In the genomic region with DNA sequence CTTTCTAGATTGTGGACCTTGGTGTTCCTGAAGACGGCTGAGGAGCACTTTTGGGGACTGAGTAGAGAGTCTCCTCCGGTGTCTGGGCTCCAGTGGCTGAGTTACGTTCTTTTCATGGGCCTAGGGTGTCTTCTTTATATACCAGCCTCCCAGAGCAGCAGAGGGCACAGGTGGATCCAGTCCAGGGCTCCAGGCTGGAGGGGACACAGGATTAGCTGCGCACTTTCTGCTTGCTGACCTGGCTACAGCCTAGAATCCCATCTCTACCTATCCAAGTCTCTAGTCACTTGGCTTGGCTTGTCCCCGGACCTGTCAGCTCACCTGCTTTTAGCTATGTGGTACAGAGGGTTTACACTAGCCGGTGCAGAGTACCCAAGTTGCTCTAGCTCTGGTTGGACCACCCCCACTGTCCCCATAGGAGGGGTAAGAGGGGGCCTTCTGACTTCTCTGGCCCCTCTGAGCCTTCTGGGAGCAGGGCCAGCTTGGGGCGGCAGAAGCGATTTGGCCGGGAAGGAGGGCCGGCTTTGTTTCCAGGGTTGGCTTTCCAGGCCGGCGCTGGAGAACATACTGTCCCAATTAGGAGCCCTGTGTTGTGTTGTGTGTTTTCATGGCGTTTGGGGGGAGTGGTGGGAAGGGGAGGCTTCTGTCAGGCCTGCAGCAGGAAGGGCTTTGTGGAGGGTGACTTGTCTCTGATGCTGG, we compare ENCODE assay signal across 9 mouse cellular contexts.
A peak's percentile ranks its signal among the peaks of the same experiment; 100 is the strongest.
DNase-seq lines count a peak whose midpoint lies in the region; ATAC-seq and TF ChIP-seq lines count a peak whose summit lies in the region.
"Had no signal": no experiment of that assay in that cellular context is flagged by ENCODE, and none has a peak within 500 bp of the region (broad histone marks: within the 10 kb centered on the region; RNA-seq: fewer than 3 reads in every experiment).

No protein-coding gene starts in this region.

- no peaks in the 10 kb centered on the region for H3K9me3 ChIP-seq in heart, embryonic 10.5 days
- no peaks in the 10 kb centered on the region for H3K9me3 ChIP-seq in heart, embryonic 16.5 days (replicated peaks; ENCODE audit: control insufficient read depth, low read length)
- no peaks in the 10 kb centered on the region for H3K9me3 ChIP-seq in stomach, postnatal 0 days (ENCODE audit: control insufficient read depth, low read length)
- no peaks in the 10 kb centered on the region for H3K9me3 ChIP-seq in forebrain, embryonic 15.5 days

- no peak for TF ChIP-seq EP300 in stomach, postnatal 0 days (optimal IDR thresholded peaks at IDR 0.05)

- H3K9ac ChIP-seq in heart, embryonic 16.5 days (ENCODE audit: low read length), result peak overlapping the region; percentile 11; the same call in 1 of the 2 replicates
- H3K9ac ChIP-seq in stomach, postnatal 0 days (ENCODE audit: low read length), result no peak overlapping the region
- H3K9ac ChIP-seq in forebrain, embryonic 15.5 days (replicated peaks), result no peak overlapping the region

- peaks cover 7% of the 10 kb centered on the region for H3K4me1 ChIP-seq in heart, embryonic 10.5 days
- peaks cover 6% of the 10 kb centered on the region; the same call in 1 of the 2 replicates for H3K4me1 ChIP-seq in heart, embryonic 16.5 days (ENCODE audit: control insufficient read depth, insufficient read depth, low read length)
- no peaks in the 10 kb centered on the region for H3K4me1 ChIP-seq in stomach, postnatal 0 days (replicated peaks; ENCODE audit: control insufficient read depth, insufficient read depth)
- H3K4me1 ChIP-seq in forebrain, embryonic 15.5 days, result no peaks in the 10 kb centered on the region

- no peaks in the 10 kb centered on the region for H3K27me3 ChIP-seq in heart, embryonic 10.5 days (ENCODE audit: insufficient read depth, poor library complexity, severe bottlenecking)
- no peaks in the 10 kb centered on the region for H3K27me3 ChIP-seq in heart, embryonic 16.5 days (ENCODE audit: control insufficient read depth, insufficient read depth, low read length)
- no peaks in the 10 kb centered on the region for H3K27me3 ChIP-seq in stomach, postnatal 0 days (ENCODE audit: control insufficient read depth, insufficient read depth, low read length)
- no peaks in the 10 kb centered on the region for H3K27me3 ChIP-seq in forebrain, embryonic 15.5 days

- peak; percentile 98 for DNase-seq in heart, adult 11 months
- DNase-seq in heart, embryonic 10.5 days (ENCODE audit: low spot score), result no peak
- DNase-seq in ovary, postnatal 36 days (ENCODE audit: low spot score), result peak; percentile 29
- no peak for DNase-seq in ovary, postnatal 14 days (ENCODE audit: low spot score)
- peak; percentile 36 for DNase-seq in stomach, postnatal 0 days (ENCODE audit: low spot score)
- DNase-seq in thymus, postnatal 36 days, result no peak

- H3K27ac ChIP-seq in heart, embryonic 10.5 days, result no peak overlapping the region
- H3K27ac ChIP-seq in heart, embryonic 16.5 days (ENCODE audit: low read length), result peak overlapping the region; percentile 34; the same call in 1 of the 2 replicates
- H3K27ac ChIP-seq in stomach, postnatal 0 days (replicated peaks), result no peak overlapping the region
- H3K27ac ChIP-seq in forebrain, embryonic 15.5 days (replicated peaks), result no peak overlapping the region

- no peak overlapping the region for H3K4me3 ChIP-seq in heart, embryonic 10.5 days
- no peak overlapping the region for H3K4me3 ChIP-seq in heart, embryonic 16.5 days (ENCODE audit: low read length)
- no peak overlapping the region for H3K4me3 ChIP-seq in stomach, postnatal 0 days (ENCODE audit: low read depth, low read length)
- no peak overlapping the region for H3K4me3 ChIP-seq in forebrain, embryonic 15.5 days
- H3K4me3 ChIP-seq: erythroblast, embryonic 14.5 days had no signal

- H3K4me2 ChIP-seq in heart, embryonic 16.5 days (ENCODE audit: low read depth, low read length), result no peak overlapping the region
- H3K4me2 ChIP-seq in stomach, postnatal 0 days (replicated peaks; ENCODE audit: low read depth), result no peak overlapping the region
- H3K4me2 ChIP-seq in forebrain, embryonic 15.5 days (replicated peaks), result no peak overlapping the region

- 85% methylated on average over 13 of the region's 13 CpGs for WGBS in heart, embryonic 10.5 days
- WGBS in heart, embryonic 16.5 days, result 67% methylated on average over 13 of the region's 13 CpGs
- 62% methylated on average over 13 of the region's 13 CpGs for WGBS in stomach, postnatal 0 days
- 73% methylated on average over 13 of the region's 13 CpGs for WGBS in forebrain, embryonic 15.5 days

- TF ChIP-seq CTCF in stomach, postnatal 0 days (IDR thresholded peaks at IDR 0.05; ENCODE audit: low read depth), result no peak

- peaks cover 49% of the 10 kb centered on the region for H3K36me3 ChIP-seq in heart, embryonic 10.5 days
- peaks cover 21% of the 10 kb centered on the region for H3K36me3 ChIP-seq in heart, embryonic 16.5 days (ENCODE audit: control insufficient read depth, insufficient read depth)
- no peaks in the 10 kb centered on the region for H3K36me3 ChIP-seq in stomach, postnatal 0 days (ENCODE audit: control insufficient read depth, insufficient read depth, low read length)
- H3K36me3 ChIP-seq in forebrain, embryonic 15.5 days, result no peaks in the 10 kb centered on the region

- ATAC-seq in heart, embryonic 16.5 days (replicated peaks; ENCODE audit: extremely low read depth, insufficient read depth, low FRiP score), result peak; percentile 67
- ATAC-seq in stomach, postnatal 0 days (ENCODE audit: low FRiP score, low TSS enrichment), result peak; percentile 48; the same call in 1 of the 2 replicates
- no peak for ATAC-seq in forebrain, embryonic 15.5 days (replicated peaks)

Comparison
In these comparisons a context has a peak if more than half of its experiments do, and no peak if none do; other contexts are left out.
1. DNase-seq: peak in heart, adult 11 months (single experiment), ovary, postnatal 36 days (single experiment) and stomach, postnatal 0 days (single experiment); none in heart, embryonic 10.5 days (single experiment), ovary, postnatal 14 days (single experiment) and thymus, postnatal 36 days (0 of 2).